Mouse (Mus musculus): Measurements from ENCODE around the gene Lonrf2.

Gene Lonrf2

DNA sequence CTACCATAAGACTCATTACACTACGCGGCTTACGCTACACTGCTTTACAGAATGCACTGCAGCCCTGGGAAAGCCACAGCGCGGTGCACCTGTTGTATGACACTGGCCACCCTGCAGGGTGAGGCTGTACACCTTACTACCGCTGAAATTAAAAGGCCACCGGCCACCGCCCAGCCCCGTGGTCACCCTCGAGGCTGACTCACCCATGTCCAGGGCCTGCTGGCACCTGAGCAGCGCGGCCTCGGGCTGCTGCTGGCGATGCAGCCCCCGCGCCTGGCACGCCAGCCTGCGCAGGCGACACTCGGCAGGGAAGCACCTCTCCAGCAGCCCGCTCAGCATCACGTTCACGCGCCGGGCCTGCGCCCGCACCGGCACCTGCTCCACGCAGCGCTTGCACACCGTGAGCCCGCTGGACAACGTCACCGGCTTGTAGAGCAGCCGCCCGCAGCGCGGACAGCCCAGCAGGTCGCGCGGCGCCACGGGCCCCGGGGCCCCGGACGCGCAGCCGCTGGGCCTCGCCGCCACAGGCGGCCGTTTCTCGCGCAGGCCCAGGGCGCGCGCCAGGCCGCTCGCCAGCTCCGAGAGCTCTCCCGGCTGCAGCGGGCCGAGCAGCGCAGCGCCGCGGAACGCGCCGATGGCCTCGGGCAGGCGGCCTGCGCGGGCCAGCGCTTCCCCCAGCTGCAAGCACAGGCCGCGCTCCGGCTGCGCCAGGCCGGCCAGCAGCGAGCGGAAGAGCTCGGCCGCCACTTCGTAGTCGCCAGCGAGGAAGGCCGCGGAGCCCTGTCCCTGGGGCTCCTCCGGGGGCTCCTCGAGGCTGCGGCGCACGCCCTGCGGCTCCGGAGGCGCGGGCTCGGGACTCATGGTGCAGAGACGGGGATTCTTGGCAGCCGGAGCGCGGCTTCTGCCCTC is 689 bp downstream of the Lonrf2 start:
- DNase-seq (ENCODE audit: low spot score in 2 of 2) = peak; percentile 26 to 53

- peak; percentile 3 to 7 for DNase-seq (ENCODE audit: low spot score in 2 of 2)
Measured at GRCm38 (mm10) chr1:38834899-38835298, 1.6 kb downstream of the Lonrf2 start.

GRCm38 (mm10) chr1:38824926-38825325 is 11.6 kb downstream of the Lonrf2 start:
- DNase-seq (ENCODE audit: low spot score in 2 of 2) = no peak

DNA sequence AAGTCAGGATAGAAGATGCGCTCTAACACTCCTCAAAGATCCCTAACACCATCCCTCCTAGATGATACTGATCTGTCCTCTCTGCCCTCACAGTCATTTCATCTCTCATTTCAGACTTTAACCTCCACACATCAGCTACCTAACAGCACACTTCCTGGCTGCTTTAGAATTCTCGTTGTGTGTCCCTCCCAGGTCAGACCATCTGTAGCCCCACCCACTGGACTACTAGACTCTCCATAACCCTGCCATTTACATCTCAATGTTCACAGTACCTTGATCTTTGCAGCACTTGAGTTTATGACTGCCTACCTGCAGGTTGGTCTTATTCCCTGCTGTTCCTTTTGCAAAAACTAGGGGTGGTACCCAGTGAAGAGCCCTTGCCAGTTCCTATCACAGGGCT is 12.7 kb downstream of the Lonrf2 start:
- DNase-seq (ENCODE audit: low spot score in 2 of 2) = no peak

DNA sequence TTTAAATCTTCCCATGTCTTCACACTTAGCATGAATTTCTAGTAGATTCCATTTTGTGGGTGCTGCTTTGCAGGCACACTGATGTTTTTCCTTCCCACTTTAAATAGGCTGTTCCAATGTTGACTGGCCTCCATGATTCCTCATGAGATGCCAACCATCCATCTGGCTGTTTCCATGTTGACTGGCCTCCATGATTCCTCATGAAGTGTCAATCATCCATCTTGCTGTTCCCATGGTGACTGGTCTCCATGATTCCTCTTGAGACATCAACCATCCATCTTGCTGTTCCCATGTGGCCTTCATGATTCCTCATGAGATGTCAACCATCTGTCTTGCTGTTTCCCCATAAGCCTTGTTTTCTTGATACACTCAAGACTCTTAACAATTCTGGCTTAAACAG is 16.8 kb downstream of the Lonrf2 start:
- DNase-seq (ENCODE audit: low spot score in 2 of 2) = no peak

- no peak for DNase-seq (ENCODE audit: low spot score in 2 of 2)
Measured at GRCm38 (mm10) chr1:38817671-38818070, 18.8 kb downstream of the Lonrf2 start.

GRCm38 (mm10) chr1:38817268-38817667 is 19.2 kb downstream of the Lonrf2 start:
- no peak for DNase-seq (ENCODE audit: low spot score in 2 of 2)

DNA sequence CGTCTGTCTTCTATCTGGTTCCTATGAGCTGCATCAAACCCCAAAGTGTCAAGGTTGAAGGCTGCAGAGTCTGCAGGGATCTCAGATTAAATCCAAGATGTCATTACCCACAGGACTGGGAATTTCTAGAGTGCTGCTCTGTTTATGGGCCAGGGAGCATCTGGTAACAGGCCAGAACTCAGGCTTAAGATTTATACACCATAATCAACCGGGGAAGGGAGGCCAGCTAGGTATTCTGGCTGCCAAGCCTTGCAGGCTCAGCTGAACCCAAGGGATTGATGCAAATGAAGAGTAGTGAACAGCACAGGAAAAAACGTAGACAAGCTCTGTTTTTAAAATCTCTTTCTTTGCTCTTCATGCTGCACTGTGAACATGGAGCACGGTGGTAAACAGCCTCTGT is 20.2 kb downstream of the Lonrf2 start:
- DNase-seq (ENCODE audit: low spot score in 2 of 2) = no peak

DNA sequence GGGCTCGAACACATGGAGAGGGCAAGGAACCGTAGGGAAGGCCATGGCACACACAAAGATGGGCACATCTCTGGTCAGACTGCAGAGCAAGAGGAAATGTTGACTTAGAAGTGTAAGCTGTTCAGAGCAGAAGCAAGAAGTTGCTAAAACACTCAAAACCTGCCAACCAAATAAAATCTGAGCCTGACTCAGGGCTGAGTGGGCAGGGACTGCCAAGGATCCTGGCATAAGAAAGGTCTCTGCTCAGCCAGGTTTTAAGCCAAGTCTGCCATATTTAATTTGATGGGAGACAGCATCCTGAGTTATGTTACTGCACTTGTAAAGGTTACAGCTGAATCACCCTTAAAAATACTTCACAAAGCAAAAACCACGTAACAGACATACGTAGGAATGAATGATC is 29.4 kb downstream of the Lonrf2 start:
- DNase-seq (ENCODE audit: low spot score in 2 of 2) = no peak

GRCm38 (mm10) chr1:38800402-38800801 is 36.1 kb downstream of the Lonrf2 start:
- DNase-seq (ENCODE audit: low spot score in 2 of 2) = no peak

DNA sequence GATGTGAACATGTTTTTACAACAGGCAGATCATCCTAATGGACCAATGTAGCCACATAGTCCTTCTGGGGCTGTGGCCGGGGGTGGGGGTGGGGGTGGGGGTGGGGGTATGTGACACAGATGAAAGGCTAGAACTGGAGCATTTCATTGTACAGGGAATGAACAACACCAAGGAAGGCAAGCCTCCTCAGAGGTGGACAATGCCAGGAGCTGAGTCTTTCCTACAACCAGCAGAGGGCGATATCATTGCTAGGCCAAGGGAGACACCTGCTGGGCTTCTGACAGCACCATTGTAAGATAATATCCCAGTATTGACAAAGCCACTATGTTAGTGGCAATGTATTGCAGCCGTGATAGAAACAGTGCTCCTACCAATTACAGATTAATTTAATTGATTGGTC is 37.2 kb downstream of the Lonrf2 start:
- DNase-seq (ENCODE audit: low spot score in 2 of 2) = no peak

DNA sequence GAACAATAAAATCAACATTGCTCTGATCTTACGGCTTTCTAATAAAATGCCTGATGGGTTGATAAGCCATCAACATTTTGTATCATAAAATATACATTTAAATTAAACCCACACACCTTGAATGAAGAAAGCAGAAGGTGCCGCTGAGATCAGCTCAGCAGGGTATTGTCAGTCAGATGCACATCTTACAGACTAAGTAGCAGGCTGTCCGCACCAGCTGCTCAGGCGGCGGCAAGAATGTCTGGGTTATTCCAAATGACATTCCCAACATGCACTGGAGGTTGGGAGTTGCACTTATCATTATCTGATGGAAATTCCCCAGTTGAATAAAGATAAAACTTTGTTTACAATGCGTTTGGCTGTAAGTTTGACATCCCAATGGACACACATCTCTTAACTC is 39.6 kb downstream of the Lonrf2 start:
- DNase-seq (ENCODE audit: low spot score in 2 of 2) = no peak

DNA sequence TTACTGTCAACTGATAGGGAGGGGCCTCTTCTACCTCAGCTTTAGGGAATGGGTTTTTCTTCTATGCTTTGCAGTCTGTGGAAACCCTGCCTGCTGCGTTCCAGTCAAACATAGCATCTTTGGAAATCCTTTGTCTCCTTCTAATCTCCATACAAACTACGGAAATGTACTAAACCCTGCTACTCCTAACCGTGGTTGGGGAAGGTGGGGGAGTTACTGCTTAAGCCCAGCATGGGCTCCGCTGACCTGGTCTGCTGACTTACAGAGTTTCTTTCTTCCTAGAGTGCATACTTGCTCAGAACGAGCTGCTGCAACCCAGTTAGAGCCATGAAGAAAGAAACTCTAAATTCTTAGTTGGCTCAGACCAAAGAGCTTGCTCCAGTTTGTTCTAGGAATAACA is 41.0 kb downstream of the Lonrf2 start:
- DNase-seq (ENCODE audit: low spot score in 2 of 2) = no peak

DNA sequence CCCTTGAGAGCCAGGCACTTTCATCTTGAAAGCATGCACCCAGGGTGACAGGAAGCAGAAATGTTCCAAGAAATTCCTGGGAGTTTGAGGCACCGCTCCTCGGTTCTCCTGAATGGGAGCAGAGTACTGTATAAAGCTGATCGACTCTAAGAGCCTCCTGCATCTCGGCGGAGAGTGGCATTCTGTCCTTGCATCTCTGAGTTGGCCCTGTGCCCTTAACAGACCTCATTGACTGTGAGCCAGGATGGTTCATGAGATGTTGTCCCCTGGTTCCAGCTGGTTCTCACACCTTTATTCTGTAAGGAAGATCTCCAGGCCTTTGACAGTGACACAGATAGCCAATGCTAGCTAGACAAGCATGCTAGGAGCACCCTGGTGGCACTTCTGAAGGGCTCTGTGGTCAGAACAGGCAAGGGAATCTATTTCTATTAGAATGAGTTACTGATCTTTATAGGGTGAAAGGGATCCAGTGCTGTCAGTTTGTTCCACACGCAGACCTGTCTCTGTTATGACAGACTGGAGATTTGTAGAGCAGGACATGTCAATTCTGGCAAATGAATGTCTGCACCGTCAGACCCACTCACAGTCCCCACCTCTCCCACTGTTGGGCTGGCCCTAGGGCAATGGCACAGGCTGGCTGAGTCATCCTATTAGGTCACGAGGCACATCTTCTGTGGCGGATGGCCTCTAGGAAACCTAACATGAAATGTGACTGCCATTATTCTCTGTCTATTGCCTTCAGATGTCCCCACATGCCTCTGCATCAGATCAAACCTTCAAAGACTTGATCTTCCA is 45.3 kb downstream of the Lonrf2 start:
- DNase-seq (ENCODE audit: low spot score in 2 of 2) = no peak

GRCm38 (mm10) chr1:38789988-38790602 is 46.4 kb downstream of the Lonrf2 start:
- no peak for DNase-seq (ENCODE audit: low spot score in 2 of 2)

DNA sequence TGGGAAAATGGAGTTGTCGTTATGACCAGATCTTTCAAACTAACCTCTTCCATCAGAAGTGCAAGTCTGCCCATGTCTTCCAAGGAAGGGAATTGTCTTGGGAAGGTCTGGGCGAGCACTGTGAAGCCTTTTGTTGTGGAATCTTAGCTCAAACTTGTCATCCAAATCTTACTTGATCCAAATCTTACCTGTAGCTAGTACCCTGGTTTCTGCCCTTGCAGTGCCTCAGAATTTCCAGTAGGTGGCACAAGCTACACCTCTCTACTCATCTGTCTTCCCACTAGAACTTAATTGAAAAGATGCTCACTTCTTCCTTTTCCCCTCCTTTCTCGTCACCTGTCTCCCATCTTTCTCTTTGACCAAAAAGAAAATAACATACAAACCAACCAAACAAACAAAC is 47.6 kb downstream of the Lonrf2 start:
- no peak for DNase-seq (ENCODE audit: low spot score in 2 of 2)

GRCm38 (mm10) chr1:38787443-38787842 is 49.1 kb downstream of the Lonrf2 start:
- peak in 1 of 2 experiments; percentile 23 for DNase-seq (ENCODE audit: low spot score in 2 of 2)

GRCm38 (mm10) chr1:38786358-38786757 is 50.2 kb downstream of the Lonrf2 start:
- no peak for DNase-seq (ENCODE audit: low spot score in 2 of 2)

GRCm38 (mm10) chr1:38778271-38778670 is 58.2 kb downstream of the Lonrf2 start:
- no peak for DNase-seq (ENCODE audit: low spot score in 2 of 2)

DNA sequence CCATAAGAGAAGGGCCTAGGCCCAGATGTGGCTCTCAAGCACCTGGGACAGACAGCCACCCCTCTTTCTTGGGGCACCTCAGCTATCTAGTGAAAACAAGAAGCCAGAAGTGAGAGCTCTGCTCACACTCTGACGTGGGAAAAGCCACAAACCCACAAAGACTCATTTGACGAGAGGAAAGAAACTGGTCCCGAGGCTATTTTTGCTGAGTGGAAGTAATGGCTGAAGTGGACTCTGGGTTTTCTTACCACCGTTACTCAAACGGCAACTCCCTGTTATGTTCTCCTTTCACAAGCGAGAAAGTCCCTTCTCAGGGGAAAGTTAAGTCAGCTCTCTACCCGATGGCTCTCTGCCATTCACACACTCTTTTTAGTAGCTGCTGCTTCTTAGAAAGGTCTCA is 59.0 kb downstream of the Lonrf2 start:
- DNase-seq (ENCODE audit: low spot score in 2 of 2) = no peak

DNA sequence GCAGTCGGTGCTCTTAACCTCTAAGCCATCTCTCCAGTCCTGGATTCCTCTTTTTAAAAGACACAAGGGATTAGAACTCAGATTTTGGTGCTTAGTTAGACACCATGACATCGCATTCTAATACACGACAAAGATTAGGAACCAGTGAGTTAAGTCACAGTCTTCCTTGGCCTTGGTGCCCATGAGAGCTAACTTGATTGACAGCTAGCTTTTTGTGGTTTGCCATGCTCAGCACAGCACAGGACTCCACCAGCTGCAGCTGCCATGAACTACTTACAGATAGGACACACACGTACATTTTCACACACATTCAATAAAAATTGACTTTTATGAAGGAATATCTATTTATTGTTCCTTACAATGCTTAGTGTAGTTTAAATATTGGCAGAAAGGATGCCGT is 60.8 kb downstream of the Lonrf2 start:
- DNase-seq (ENCODE audit: low spot score in 2 of 2) = no peak

GRCm38 (mm10) chr1:38770676-38771075 is 65.8 kb downstream of the Lonrf2 start:
- DNase-seq (ENCODE audit: low spot score in 2 of 2) = no peak

Measured in urinary bladder, adult 18-20 months (tissue).